Mouse (Mus musculus): ENCODE results near the gene Fam214b.

DNA sequence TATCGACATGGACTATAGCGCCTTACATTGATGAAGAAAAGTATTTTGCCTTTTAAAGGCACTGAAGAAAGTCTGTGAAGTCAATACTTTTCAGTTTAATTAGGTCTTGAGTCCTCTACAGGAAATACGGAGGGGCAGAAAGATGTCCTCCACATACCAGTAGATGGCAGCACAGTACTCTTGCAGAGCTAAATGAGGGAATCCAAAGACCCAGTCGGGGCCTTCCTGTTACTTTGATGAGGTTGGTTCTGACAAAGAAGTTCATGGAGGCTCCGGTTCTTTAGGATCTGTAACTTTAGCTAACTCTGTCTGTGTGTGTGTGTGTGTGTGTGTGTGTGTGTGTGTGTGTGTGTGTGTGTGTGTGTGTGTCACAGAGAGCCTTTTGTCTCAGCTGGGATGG, 1.2 kb upstream of the Fam214b start:
- TF ChIP-seq CTCF (IDR thresholded peaks at IDR 0.05; ENCODE audit: low read depth, low read length) (peak; percentile 43; the same call in 1 of the 2 replicates), POLR2A (IDR thresholded peaks at IDR 0.05; ENCODE audit: extremely low read depth, insufficient read depth, low read length) (no peak)

Measured in liver, adult 2 months (tissue).